Mouse (Mus musculus): ENCODE results near the gene Sipa1l2. TPM values are rescaled to one million over a fixed set of nuclear protein-coding genes. Genes with fewer than 3 reads are reported as not detected.

Gene Sipa1l2
- total RNA-seq, 2 experiments from 2014 or later, result 24.2 to 27.5 TPM

DNA sequence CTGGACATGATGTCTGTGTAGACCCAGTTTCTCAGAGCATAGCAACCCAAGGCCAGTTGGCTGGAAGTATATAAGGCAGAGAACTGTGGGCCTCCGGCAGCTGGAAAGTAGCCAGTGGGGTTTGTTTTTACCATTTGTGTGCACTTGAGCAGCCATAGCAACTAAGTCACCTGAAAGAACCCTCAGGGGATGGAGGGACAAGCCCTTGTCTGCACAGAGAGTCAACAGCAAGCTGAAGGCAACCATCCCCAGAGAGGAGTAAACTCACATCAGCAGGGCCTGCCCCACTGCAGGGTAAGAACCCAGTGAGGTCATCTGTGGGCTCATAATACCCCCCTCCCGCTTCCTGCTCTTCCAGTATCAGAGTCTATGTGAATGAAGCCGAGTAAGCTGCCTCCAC lies 14.7 kb upstream of the Sipa1l2 start:
- DNase-seq (ENCODE audit: low spot score in 2 of 2), result no peak

DNA sequence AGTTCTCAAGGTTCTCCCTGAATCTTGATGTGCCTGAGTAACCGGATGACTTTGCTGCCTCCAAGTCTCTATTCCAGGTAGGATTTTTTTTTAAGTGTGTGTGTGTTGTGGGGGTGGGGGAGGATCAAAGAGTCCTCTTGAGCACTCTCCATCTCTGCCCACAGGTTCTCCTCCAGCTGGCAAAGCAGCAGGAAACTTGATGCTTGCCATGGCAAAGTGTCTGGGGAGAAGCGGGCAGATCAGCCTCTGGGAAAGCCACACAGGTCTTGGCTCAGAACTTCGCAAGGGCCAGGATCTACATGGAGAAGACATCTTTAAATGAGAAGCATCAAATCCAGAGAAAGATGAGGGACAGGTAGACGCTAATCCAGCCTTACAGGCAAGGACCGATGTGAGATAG lies 10.8 kb upstream of the Sipa1l2 start:
- DNase-seq (ENCODE audit: low spot score in 2 of 2), result no peak

DNA sequence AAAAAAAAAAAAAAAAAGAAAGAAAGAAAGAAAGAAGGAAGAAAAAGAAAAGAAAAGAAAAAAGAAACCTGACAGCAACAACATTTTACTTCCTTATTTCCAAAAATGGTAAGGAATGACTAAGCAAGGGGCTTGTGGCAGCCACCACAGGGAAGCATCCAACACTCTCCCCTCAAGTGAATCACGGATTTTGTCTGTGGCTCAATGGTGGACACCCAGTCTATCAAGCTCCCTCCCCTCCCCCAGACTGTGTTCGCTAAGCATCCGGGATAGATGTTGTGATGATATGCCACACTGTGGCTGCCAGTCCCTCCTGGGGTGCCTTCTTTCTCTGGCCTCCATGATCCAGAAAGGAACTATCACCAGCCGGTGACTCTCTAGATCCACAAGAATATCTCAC lies 6.5 kb upstream of the Sipa1l2 start:
- DNase-seq (ENCODE audit: low spot score in 2 of 2), result no peak

DNA sequence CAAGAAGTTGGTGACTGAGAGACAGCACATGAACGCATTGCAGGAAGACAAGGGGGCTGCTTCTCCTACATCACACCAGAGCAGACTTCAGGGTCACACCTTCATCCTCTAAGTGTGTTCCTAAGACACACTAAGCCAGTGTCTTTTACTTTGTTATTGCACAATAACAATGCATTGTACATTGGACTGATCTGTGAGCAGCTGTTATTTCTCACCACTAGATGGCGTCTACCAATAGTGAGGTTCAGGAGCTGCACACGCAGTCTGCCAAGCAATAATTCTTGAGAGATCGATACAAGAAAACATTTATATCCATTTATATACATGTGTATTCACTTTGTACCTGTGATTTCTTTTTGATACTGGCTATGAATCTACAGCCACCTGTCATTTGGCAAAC lies 4.7 kb upstream of the Sipa1l2 start:
- no peak for DNase-seq (ENCODE audit: low spot score in 2 of 2)

DNA sequence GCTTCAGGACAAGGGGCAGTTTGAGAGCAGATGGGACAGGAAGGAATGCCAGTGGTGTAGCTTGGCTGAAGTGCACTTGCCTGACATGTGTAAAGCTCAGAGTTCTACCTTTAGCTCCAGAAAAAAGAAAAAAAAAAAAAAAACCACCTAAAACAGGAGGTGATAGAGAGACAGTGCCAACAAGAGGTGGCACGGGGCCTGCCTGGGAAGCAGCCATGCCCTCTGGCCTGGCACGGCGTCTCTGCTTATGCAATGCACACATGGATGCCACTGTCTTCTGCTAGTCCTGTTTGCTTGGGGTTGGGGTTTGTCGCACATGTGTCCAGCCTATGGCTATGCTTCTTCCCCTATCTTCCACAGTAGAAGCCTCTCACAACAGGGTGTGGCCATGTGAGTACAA lies 2.6 kb upstream of the Sipa1l2 start:
- no peak for DNase-seq (ENCODE audit: low spot score in 2 of 2)

DNA sequence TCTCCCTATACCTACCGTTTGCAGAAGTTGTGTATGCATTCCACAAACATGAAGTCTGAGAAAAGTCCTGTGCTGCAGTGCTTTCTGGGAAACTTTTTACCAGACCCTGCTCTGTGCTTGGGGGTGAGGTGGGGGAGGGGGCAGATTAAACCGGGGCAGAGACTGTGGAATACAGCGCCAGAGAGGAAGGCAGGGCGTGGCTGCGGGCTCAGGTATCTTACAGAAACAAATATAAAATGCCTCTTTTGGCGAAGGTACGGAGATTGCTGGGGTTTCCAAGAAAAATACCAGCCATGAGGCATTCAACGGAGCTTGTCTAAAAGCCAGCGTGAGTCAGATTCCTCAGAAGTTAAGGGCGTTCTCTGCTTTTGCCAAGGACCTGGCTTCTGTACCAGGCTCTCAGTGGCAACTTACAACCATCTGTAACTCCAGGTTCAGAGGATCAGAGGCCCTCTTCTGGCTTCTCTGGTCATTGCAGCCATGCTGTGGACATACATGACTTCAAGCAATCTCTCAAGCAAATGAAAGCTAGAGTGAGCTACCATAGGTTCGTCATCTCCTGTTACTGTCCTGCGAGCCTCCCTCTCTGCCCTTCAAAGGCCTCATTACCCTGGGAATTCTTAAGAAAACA lies 1.3 kb upstream of the Sipa1l2 start:
- no peak for DNase-seq (ENCODE audit: low spot score in 2 of 2)

DNA sequence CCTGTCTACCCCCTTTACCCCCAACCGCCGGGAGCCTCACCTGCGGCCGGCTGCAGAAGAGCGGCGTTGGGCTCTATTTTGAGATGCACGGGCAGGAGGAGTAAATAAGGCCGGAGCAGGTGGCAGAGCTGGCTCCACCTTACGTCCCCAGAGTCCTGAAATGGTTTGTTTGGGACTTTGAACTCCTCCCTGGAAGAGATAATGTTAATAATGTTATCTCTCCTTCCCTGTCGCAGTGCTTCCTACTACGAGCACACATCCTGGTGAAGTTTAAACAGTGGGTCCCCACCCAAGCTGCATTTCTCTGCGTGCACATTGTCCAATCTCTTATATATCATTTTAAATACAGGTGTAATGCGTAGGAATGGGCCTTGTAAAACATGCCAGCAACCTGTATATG lies 781 bp upstream of the Sipa1l2 start:
- DNase-seq (ENCODE audit: low spot score in 2 of 2), result no peak

DNA sequence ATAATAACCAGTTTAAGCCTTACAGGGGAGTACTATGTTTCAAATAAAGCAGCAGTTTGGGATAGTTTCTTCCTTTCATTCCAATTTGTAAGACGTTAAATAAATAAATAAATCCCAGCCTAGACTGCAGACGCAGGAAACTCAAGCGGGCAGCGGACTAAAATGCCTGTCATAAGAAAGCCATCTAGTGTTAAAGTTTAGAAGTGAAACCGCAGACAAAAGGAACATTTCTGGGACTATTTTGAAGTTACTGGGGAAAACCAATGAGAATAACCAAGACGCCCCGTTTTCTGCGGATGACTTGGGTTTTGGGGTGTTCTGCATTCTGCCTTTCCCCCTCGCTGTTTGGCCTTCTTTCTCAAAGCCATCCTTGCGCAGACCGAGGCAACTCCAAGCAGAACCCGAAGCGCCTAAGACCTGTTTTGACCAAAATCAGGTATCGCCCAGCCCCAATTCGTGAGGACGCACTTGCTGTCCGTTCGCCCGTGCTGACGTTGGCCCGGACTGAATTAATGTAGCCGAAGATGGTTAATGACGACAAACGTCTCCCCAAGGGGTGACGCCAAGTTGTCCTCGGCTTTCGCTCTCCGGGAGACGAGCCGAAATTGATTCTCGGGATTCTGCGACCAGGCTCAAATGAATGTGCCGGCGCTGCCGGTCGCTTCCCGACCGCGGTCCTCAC lies 616 bp downstream of the Sipa1l2 start:
- peak; percentile 36 to 47 for DNase-seq (ENCODE audit: low spot score in 2 of 2)

DNA sequence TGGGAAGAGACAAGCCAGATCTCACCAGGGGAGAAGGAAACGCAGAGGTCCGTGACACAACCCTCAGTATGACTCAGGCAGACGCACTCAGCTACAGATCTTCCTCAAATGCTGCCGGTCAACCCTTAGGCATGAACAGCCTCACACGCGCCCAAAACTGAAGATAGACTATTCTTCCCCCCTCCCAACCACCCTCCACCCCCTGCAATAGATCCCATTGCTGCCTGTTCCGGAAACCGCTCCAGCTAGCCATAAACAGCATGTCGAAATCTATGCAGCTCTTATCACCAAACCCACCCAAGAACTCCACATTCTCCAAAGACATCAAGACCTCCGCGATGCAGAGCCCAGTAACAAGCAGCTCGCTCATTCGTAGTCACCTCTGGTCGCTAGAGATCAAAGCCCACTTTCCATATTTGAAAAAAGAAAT lies 1.2 kb downstream of the Sipa1l2 start:
- no peak for DNase-seq (ENCODE audit: low spot score in 2 of 2)

DNA sequence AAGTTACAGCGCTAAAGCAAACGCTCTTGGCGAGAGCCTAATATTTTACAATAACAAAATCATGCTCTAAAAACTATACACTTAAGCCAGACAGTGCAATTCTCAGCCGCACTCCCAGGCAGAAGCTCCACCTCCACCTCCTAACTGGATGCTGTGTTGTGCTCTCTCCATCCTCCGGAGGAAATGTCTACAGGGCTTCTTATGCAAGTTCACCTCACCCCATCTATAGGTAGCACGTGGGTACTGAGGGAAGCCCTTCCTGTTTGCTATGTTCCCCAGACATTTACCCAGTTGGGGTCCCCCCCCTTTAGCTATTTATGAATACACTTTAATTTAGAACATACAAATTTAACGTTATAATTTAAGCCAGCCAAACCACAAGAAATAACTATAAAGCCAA lies 2.0 kb downstream of the Sipa1l2 start:
- DNase-seq (ENCODE audit: low spot score in 2 of 2), result no peak

DNA sequence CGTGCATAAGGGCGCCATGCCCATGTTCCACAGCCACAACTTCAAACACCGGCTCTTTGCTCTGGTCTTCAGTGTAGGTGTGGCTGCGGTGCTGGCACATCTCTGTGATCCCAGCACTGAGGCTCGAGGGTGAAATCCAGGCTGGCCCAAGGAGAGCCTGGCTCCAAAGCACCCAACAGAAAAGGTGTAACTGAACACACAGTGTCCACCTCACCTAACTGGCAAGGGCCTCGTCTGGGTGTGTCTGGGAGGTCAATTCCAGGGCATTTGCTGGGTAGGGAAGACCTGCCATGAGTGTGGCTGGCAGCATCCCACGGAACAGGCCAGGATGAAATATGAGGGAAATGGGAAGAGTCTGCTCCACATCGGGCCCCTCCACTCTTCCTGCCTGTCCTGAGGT lies 6.7 kb downstream of the Sipa1l2 start:
- no peak for DNase-seq (ENCODE audit: low spot score in 2 of 2)

DNA sequence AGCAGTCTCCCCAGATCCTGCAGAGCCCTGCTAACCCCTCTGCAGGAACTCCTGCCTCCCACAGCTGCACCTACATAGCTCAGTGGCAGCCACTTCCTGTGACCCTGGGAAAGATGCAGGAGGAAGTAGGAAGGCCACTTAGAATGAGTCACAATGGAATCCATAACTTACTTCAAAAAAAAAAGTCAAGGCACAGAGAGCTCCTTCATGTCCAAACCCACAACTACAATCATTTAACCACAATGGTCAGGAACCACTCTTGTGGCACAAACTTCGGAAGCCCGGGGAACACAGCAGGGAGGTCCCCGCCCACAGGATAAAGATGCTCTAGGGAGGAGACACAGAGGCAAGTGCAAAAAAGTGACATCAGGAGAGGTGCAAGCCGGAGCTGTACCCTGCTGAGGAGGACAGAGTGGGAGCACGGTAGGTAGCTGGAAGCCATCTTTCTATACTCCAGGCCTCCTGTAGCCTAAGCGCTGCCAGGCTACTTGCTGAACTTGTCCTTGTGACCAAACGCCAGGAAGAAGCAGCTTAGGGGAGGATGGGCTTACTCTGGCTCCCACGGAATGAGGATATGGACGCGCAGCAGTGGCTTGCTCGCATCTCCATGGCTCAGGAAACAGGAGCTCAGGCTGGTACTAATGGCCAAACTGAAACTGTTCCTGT lies 8.7 kb downstream of the Sipa1l2 start:
- no peak for DNase-seq (ENCODE audit: low spot score in 2 of 2)

DNA sequence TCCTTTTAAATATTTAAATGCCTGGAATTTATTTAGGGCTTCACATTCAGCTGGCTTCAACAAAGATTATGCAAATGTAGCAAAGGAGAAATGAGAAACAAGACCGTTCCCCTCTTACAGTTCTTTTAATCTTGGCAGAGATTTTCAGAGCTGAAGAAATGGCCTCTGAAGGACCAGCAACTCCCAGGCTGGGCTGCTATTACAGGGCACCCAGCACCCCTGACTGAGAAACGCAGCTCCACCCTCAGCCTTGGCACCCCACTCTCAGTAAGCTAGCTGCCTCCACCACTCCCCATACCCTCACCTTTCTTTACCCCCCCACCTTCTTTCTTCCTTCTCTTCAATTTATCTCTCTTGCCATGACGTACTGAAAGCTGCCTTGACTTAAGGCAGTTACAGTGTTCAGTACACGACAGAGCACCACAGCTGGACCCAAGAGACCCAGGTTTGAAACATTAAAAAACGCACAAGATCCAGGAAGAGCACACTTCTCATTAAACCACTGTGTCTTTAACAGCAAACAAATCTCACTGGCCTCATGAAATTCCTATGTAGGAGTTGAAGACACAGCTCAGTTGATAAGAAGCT lies 10.4 kb downstream of the Sipa1l2 start:
- no peak for DNase-seq (ENCODE audit: low spot score in 2 of 2)

DNA sequence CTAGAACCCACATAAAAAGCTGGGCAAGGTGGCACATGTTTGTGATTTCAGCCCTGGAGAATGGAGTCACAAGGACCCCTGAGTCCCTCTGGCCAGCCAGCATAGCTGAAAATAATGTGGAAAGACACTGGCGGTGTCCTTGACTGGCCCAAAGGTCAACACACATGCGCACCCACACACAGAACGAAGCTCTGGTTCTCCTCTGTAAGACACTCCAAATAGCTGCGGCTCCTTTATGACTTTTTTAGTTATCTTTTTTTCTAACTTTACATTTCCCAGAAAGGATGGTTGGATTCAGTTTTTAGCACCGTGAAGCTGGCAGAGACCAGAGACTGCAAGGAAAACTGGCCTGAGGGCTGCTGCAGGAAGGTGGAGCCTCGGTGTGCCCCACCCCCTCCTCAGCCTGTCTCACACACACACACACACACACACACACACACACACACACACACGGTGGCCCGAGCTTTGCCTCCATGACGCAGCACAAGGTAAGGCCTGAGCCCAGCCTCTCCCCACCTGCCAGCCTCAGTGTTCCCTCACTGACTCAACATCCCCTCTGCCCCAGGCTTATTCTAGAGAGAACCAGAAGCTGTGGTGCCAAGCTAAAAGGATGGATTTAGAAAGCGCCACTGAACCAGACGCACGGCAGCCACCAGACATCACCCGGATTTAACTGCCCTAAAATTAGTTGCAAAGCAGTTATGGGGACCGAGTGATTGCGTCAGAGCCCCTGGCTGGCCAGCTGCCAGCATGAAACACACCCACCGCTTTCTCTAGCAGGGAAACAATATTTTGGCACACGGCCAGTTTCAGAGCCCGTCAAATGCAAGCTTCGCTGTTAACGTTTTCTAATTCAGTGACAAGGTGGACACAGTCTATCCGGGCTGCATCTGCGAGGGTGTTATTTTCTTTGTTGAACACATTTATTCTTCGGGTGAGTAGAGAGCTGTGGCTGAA lies 11.2 kb downstream of the Sipa1l2 start:
- DNase-seq (ENCODE audit: low spot score in 2 of 2), result peak in 1 of 2 experiments; percentile 77

DNA sequence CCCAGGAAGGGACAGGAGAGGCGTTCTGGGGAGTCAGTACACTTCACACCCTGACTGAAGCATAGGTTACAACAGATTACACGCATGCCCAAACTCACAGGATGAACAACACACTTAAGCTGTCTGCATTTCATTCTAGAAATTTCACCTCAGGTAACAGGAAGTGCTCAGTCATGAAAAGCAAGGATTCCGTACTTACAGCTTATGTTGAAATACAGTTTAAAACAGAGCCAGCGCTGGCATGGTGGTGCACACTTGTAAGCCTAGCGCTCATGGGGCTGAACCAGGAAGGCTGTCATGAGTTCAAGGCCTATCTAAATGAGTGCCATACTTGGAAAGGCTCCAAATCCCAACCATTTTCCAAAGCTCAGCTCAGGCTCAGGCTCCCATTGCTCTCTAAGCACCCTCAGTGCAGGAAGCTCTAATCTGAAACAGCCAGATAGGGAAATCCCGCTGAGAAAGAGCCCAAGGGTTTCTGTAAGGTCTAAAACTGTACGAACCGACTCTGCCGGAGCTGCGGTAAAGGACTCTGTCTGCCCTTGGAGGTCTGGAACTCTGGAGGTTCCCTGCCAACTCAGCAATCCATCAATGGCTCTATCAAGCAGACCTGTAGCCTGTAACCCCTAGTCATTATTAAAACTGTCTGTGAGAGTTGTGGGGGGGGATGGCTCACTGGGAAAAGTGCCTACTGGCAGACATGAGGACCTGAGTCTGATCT lies 12.1 kb downstream of the Sipa1l2 start:
- no peak for DNase-seq (ENCODE audit: low spot score in 2 of 2)

DNA sequence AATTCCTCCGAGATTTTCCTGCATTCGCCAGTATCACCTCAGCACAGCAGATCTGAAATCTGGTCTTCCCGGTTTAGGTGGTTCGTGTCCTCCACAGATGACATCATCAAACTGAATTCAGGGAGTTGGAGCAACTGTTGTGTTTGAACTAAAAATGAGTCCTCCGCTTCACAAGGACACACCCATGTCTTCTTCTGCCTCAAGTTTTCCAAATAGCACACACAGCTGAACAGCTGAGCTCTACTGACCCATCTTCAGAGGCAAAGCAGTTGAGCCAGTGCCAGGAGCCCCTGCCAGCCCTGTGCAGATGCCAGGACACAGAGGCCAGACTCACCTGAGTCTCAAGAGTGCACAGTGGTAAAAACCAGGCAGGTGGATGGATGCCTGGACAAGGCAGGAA lies 12.9 kb downstream of the Sipa1l2 start:
- DNase-seq (ENCODE audit: low spot score in 2 of 2), result no peak

DNA sequence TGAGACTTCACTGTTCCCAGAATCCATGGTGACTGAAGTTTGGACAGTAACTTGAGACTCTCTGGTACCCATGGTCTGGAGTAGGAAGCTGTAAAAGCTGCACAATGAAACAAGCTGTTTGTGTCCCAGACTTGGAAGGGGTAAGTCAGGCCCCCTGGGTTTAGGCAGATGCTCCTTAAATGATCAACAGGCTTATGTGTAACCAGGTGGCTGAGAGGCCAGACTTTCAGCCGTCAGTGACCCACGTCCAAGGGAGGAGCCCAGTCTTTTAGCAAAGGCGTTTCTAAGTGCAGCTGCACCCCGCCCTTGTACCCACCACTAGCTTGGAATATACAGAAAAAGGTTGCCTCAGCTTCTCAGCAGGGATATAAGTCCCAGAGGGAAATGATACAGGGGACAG lies 19.0 kb downstream of the Sipa1l2 start:
- DNase-seq (ENCODE audit: low spot score in 2 of 2), result no peak

DNA sequence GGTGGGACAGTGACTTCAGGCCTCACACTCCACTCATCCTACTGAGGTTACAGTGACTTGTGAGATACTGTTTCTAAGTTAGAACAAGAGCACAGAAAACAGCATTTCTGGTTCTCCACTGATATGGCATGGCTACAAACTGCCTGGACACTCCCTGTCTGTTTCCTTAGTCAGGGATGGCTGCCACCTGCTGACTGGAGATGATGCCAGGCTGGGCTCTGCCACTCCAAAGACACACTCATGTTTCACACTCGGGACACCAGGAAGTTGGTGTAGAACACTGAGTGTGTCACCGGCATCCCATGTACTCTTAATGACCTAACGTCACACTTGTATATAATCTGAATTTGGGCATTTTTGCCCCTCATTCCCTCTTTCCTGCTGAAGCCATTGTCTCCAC lies 22.3 kb downstream of the Sipa1l2 start:
- DNase-seq (ENCODE audit: low spot score in 2 of 2), result no peak

DNA sequence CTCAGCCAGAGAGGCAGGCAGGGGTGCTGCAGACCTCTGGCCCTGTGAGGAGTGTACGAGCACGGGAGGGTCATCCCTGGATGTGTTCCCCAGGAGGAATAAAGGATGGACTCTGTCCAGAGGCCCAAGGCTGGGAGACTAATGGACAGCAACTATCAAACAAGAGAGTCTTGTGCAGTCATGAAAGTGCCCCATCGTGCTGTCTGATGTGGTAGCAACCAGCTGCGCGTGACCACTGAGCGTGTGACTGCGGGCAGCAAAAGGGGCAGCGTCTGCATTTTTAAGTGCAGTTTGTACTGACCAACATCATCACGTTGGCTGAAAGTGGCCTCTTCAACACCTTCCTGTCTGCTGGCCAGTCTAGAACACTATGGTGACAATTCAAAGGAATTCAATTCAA lies 23.7 kb downstream of the Sipa1l2 start:
- DNase-seq (ENCODE audit: low spot score in 2 of 2), result no peak

DNA sequence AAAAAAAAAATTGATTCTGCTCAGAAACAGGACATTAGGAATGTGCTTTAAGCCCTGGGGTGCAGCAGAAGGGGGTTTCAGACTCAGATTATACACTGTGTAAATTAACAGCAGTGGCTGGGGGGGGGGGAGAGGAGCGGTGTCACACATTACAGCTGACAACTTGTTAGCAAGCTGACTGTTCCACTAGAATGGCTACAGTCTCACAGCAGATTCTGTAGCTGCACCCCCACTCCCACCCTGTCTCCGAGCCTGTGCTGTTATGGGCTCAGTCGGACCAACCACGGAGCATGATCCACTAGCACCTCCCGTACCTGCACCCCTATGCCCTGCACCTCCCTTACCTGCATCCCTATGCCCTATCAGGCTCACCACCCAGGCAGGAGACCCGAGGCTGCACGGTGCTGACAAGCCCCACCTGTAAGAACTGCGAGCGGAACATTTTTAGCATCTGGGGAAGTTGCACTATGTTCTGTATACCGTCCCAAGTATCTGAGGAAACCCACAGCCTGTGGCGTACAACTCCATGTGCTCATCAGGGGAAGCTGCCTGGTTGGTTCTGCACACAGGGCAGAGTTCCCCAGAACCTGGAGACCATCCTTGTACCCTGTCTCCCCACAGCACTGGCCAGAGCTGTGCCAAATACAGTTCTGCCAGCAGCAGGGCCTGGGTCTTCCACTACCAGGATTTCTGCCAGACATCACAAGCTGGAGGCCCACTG lies 26.6 kb downstream of the Sipa1l2 start:
- DNase-seq (ENCODE audit: low spot score in 2 of 2), result no peak

Measured in gastrocnemius, postnatal 4 days (tissue).